Mouse (Mus musculus): ENCODE results near the gene Clip2. TPM values are rescaled to one million over a fixed set of nuclear protein-coding genes. Genes with fewer than 3 reads are reported as not detected.

Clip2 gene
- polyA plus RNA-seq, 1 experiment = 14.2 TPM

DNA sequence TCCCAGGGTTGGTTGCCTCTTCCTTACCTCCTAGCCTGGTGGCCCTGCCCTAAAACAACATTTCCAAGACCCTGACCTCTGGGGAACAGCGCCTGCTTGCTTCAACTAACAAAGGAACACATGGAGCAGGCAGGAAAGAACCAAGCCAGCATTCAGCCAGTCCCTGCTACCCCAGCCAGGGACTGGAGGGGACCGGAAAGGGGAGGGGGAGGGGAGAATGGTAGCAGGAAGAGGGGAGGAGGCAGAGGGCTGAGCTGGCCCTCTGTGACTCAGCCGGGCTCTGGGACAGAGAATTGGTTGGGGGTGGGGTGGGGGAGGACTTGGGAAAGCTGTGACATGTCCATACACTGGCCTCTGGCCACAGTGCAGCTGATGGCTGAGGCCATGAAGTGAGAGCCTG, 12.3 kb downstream of the Clip2 start:
- H3ac ChIP-seq (ENCODE audit: control insufficient read depth, insufficient read length) = no peak overlapping the region
- H3K36me3 ChIP-seq (ENCODE audit: control insufficient read depth, insufficient read depth) = no peaks in the 10 kb centered on the region
- H3K27me3 ChIP-seq (ENCODE audit: control insufficient read depth, insufficient read depth, insufficient read length) = no peaks in the 10 kb centered on the region
- TF ChIP-seq POLR2A (IDR thresholded peaks at IDR 0.05; ENCODE audit: insufficient read length, low read depth) (peak; percentile 25), POLR2AphosphoS2 (IDR thresholded peaks at IDR 0.05; ENCODE audit: insufficient read length, low read depth) (no peak), CEBPB (IDR thresholded peaks at IDR 0.05; ENCODE audit: insufficient read depth, poor library complexity, severe bottlenecking) (no peak), REST (IDR thresholded peaks at IDR 0.05; ENCODE audit: insufficient read depth, insufficient read length) (no peak), TCF3 (IDR thresholded peaks at IDR 0.05; ENCODE audit: insufficient read length, low read depth) (no peak), E2F4 (IDR thresholded peaks at IDR 0.05; ENCODE audit: insufficient read depth) (no peak)
- H3K4me3 ChIP-seq = no peak overlapping the region
- H3K79me2 ChIP-seq (ENCODE audit: control insufficient read depth, insufficient read depth) = peaks cover 6% of the 10 kb centered on the region
- H3K4me2 ChIP-seq (ENCODE audit: low read depth) = peak overlapping the region; percentile 59

DNA sequence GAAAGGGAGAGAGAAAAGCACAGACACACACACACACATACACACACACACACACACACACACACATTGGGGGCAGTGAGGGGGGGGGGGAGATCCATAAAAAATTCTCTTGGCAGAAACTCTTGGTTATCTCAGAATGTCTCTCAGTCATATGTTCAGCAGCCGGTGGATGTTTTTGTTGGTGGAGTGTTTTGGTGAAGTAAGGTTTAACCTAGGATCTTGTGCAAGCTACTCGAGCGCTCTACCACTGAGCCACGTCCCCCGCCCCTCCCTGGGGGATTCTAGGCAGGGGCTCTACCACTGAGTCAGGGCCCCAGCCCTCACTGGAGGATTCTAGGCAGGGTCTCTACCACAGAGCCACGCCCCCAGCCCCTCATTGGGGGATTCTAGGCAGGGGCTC, 16.2 kb downstream of the Clip2 start:
- Histone ChIP-seq H3K27me3 (ENCODE audit: control insufficient read depth, insufficient read depth, insufficient read length) (no peaks in the 10 kb centered on the region), H3K36me3 (ENCODE audit: control insufficient read depth, insufficient read depth) (no peaks in the 10 kb centered on the region), H3K4me3 (no peak overlapping the region), H3K4me2 (ENCODE audit: low read depth) (no peak overlapping the region), H3K79me2 (ENCODE audit: control insufficient read depth, insufficient read depth) (peaks cover 6% of the 10 kb centered on the region), H3ac (ENCODE audit: control insufficient read depth, insufficient read length) (no peak overlapping the region)
- TF ChIP-seq MYOD1 (IDR thresholded peaks at IDR 0.05; ENCODE audit: control insufficient read depth in 1 of 3, insufficient read length in 2 of 3, low read depth in 2 of 3) (no peak), REST (IDR thresholded peaks at IDR 0.05; ENCODE audit: insufficient read depth, insufficient read length) (no peak), SRF (IDR thresholded peaks at IDR 0.05; ENCODE audit: control insufficient read depth, insufficient read length, low read depth) (no peak), TCF3 (IDR thresholded peaks at IDR 0.05; ENCODE audit: insufficient read length, low read depth) (no peak), MYOG (IDR thresholded peaks at IDR 0.05; ENCODE audit: control insufficient read depth in 1 of 3, insufficient read depth in 1 of 3, insufficient read length in 2 of 3, low read depth in 2 of 3) (no peak), MAX (IDR thresholded peaks at IDR 0.05; ENCODE audit: low read depth) (no peak), POLR2A (IDR thresholded peaks at IDR 0.05; ENCODE audit: insufficient read length, low read depth) (no peak), E2F4 (IDR thresholded peaks at IDR 0.05; ENCODE audit: insufficient read depth) (no peak), POLR2AphosphoS2 (IDR thresholded peaks at IDR 0.05; ENCODE audit: insufficient read length, low read depth) (no peak), TCF12 (IDR thresholded peaks at IDR 0.05; ENCODE audit: insufficient read depth, poor library complexity, severe bottlenecking) (no peak), CEBPB (IDR thresholded peaks at IDR 0.05; ENCODE audit: insufficient read depth, poor library complexity, severe bottlenecking) (no peak), USF1 (IDR thresholded peaks at IDR 0.05; ENCODE audit: low read depth) (no peak)

DNA sequence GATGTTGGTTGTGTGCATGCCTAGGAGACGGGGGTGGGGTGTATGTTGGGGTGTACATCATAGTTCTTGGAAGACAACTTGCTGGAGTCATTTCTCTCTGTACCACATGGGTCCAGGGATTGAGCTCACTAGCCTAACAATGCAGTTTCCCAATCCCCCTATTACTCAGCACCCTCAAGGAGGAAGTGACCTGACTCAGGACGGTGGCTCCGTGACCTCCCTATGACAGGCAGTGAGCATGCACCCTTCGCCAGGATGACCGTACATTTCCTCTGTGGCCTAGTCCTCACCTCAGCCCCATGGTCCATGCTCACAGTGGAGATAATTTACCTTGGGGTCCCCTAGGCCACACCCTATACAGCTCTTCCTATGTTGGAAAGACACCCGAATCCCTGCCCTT, 19.8 kb downstream of the Clip2 start:
- Histone ChIP-seq H3ac (ENCODE audit: control insufficient read depth, insufficient read length) (no peak overlapping the region), H3K27me3 (ENCODE audit: control insufficient read depth, insufficient read depth, insufficient read length) (no peaks in the 10 kb centered on the region), H3K4me3 (no peak overlapping the region), H3K36me3 (ENCODE audit: control insufficient read depth, insufficient read depth) (no peaks in the 10 kb centered on the region), H3K4me2 (ENCODE audit: low read depth) (no peak overlapping the region), H3K79me2 (ENCODE audit: control insufficient read depth, insufficient read depth) (no peaks in the 10 kb centered on the region)
- TF ChIP-seq MYOG (IDR thresholded peaks at IDR 0.05; ENCODE audit: control insufficient read depth in 1 of 3, insufficient read depth in 1 of 3, insufficient read length in 2 of 3, low read depth in 2 of 3) (no peak), MAX (IDR thresholded peaks at IDR 0.05; ENCODE audit: low read depth) (no peak), E2F4 (IDR thresholded peaks at IDR 0.05; ENCODE audit: insufficient read depth) (no peak), MYOD1 (IDR thresholded peaks at IDR 0.05; ENCODE audit: control insufficient read depth in 1 of 3, insufficient read length in 2 of 3, low read depth in 2 of 3) (no peak), POLR2A (IDR thresholded peaks at IDR 0.05; ENCODE audit: insufficient read length, low read depth) (no peak), USF1 (IDR thresholded peaks at IDR 0.05; ENCODE audit: low read depth) (no peak), POLR2AphosphoS2 (IDR thresholded peaks at IDR 0.05; ENCODE audit: insufficient read length, low read depth) (no peak)

DNA sequence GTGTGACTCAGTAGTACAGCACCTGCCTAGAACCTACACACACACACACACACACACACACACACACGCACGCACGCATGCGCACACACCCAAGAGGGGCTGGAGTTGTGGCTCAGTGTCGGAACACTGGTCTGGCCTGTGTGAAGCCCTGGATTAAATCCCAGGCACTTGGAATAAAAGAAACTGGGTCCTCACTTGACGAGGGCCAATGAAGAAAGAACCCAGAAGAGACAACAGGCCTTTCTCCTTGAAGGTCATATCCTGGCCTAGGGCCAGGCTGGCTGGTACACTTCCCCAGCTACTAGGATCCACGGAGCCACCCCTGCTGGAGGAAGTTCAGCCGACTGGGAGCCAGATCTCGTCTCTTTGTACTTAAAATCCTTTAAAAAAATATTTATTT, 20.6 kb downstream of the Clip2 start:
- no peak overlapping the region for H3ac ChIP-seq (ENCODE audit: control insufficient read depth, insufficient read length)
- H3K4me2 ChIP-seq (ENCODE audit: low read depth) = no peak overlapping the region
- TF ChIP-seq MYOG (IDR thresholded peaks at IDR 0.05; ENCODE audit: control insufficient read depth in 1 of 3, insufficient read depth in 1 of 3, insufficient read length in 2 of 3, low read depth in 2 of 3) (no peak), MAX (IDR thresholded peaks at IDR 0.05; ENCODE audit: low read depth) (no peak), USF1 (IDR thresholded peaks at IDR 0.05; ENCODE audit: low read depth) (no peak), SRF (IDR thresholded peaks at IDR 0.05; ENCODE audit: control insufficient read depth, insufficient read length, low read depth) (no peak), REST (IDR thresholded peaks at IDR 0.05; ENCODE audit: insufficient read depth, insufficient read length) (no peak), POLR2AphosphoS2 (IDR thresholded peaks at IDR 0.05; ENCODE audit: insufficient read length, low read depth) (no peak), TCF3 (IDR thresholded peaks at IDR 0.05; ENCODE audit: insufficient read length, low read depth) (no peak), POLR2A (IDR thresholded peaks at IDR 0.05; ENCODE audit: insufficient read length, low read depth) (no peak), E2F4 (IDR thresholded peaks at IDR 0.05; ENCODE audit: insufficient read depth) (no peak), TCF12 (IDR thresholded peaks at IDR 0.05; ENCODE audit: insufficient read depth, poor library complexity, severe bottlenecking) (no peak), MYOD1 (IDR thresholded peaks at IDR 0.05; ENCODE audit: control insufficient read depth in 1 of 3, insufficient read length in 2 of 3, low read depth in 2 of 3) (no peak), CEBPB (IDR thresholded peaks at IDR 0.05; ENCODE audit: insufficient read depth, poor library complexity, severe bottlenecking) (no peak)
- H3K4me3 ChIP-seq = no peak overlapping the region
- H3K27me3 ChIP-seq (ENCODE audit: control insufficient read depth, insufficient read depth, insufficient read length) = no peaks in the 10 kb centered on the region
- H3K36me3 ChIP-seq (ENCODE audit: control insufficient read depth, insufficient read depth) = no peaks in the 10 kb centered on the region
- no peaks in the 10 kb centered on the region for H3K79me2 ChIP-seq (ENCODE audit: control insufficient read depth, insufficient read depth)

DNA sequence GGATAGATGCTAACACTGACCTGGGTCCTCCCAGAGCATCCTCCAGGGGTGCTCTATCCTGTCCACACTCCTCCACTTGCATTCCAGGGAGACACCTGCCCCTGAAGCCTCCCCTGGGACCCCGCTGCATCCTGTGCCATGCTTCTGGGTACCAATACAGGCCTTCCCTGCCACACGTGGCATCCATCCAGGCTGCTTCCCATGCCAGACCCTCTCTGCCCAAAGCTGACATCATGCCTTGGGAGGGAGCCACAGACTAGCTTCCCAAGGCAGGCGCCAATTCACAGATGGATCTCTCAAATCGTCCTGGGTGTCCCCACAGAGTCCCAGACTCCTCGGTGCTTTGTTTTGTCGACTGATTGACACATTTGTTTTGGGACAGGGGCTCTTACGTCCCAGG, 21.4 kb downstream of the Clip2 start:
- Histone ChIP-seq H3K27me3 (ENCODE audit: control insufficient read depth, insufficient read depth, insufficient read length) (no peaks in the 10 kb centered on the region), H3K79me2 (ENCODE audit: control insufficient read depth, insufficient read depth) (no peaks in the 10 kb centered on the region), H3ac (ENCODE audit: control insufficient read depth, insufficient read length) (no peak overlapping the region), H3K4me2 (ENCODE audit: low read depth) (no peak overlapping the region), H3K36me3 (ENCODE audit: control insufficient read depth, insufficient read depth) (no peaks in the 10 kb centered on the region), H3K4me3 (no peak overlapping the region)
- TF ChIP-seq POLR2AphosphoS2 (IDR thresholded peaks at IDR 0.05; ENCODE audit: insufficient read length, low read depth) = no peak
